Mouse (Mus musculus) hindbrain, embryonic 11.5 days (tissue): Measurements from ENCODE around the gene Gpx2. TPM values are rescaled to one million over a fixed set of nuclear protein-coding genes. Genes with fewer than 3 reads are reported as not detected.

Source experiments
- ATAC-seq: fragments of 200-750 bp; cut with Nextera tagmentation; 2 replicates; pipeline ENCODE4 v1.8.0; 2017; ENCODE audit warnings: mild to moderate bottlenecking, moderate TSS enrichment, moderate library complexity; ENCODE audit not compliant: low FRiP score
- DNase-seq: peaks from one replicate; pipeline ENCODE4 v3.0.0-alpha.2; 2015; ENCODE audit warnings: low spot score
- H3K27ac ChIP-seq: fragments of 300-500 bp; sonication (generic); 2 replicates; pipeline ENCODE4 v1.5.1; 2014; ENCODE audit warnings: mild to moderate bottlenecking, low read depth, low read length
- H3K27me3 ChIP-seq: fragments of 300-500 bp; sonication (generic); 2 replicates; pipeline ENCODE4 v1.6.1; 2014; ENCODE audit warnings: mild to moderate bottlenecking, low read length, moderate library complexity, mixed read lengths; ENCODE audit not compliant: control insufficient read depth, insufficient read depth
- H3K36me3 ChIP-seq: fragments of 300-500 bp; sonication (generic); 2 replicates; pipeline ENCODE4 v1.6.1; 2014; ENCODE audit warnings: mild to moderate bottlenecking, low read length, moderate library complexity, mixed read lengths; ENCODE audit not compliant: control insufficient read depth, insufficient read depth
- H3K4me1 ChIP-seq: fragments of 300-500 bp; sonication (generic); replicated peaks from 2 replicates; pipeline ENCODE4 v1.6.1; 2014; ENCODE audit warnings: low read length, mixed read lengths; ENCODE audit not compliant: control insufficient read depth, insufficient read depth
- H3K4me2 ChIP-seq: fragments of 300-500 bp; sonication (generic); replicated peaks from 2 replicates; pipeline ENCODE4 v1.6.1; 2014; ENCODE audit warnings: mild to moderate bottlenecking, low read depth, low read length
- H3K4me3 ChIP-seq: fragments of 300-500 bp; sonication (generic); 2 replicates; pipeline ENCODE4 v1.5.1; 2014; ENCODE audit warnings: low read depth, low read length
- H3K9ac ChIP-seq: fragments of 300-500 bp; sonication (generic); 2 replicates; pipeline ENCODE4 v1.6.1; 2014; ENCODE audit warnings: low read depth, low read length
- H3K9me3 ChIP-seq: fragments of 300-500 bp; sonication (generic); 2 replicates; pipeline ENCODE4 v1.6.1; 2016; ENCODE audit warnings: low read length; ENCODE audit not compliant: control insufficient read depth
- WGBS: fragments of 180-500 bp; shearing (Covaris S2); extraction: QIAGEN DNeasy Blood & Tissue Kit; methylation state at CpG from one replicate; pipeline ENCODE4 v1.1.7; 2014; 5-methylcytosine and 5-hydroxymethylcytosine counted together
- polyA plus RNA-seq: library from polyadenylated mRNA; unstranded; fragments of >200 nt; fragmentation: Nextera tagmentation; extraction: Ambion mirVana; gene quantifications from 2 replicates; pipeline ENCODE4 v1.2.1, GENCODE M21; 2014

Gpx2 gene
- polyA plus RNA-seq, 1 experiment from 2014 or later: not detected

GRCm38 (mm10) chr12:76822651-76823041 lies 27.3 kb upstream of the Gpx2 start, which contains the start of gene Rab15:
Rab15 (minus strand) TSS chr12:76822908.
- peak within 1 kb of the TSS; percentile 64 for H3K4me3 ChIP-seq
- DNase-seq (no peak), ATAC-seq (peak; percentile 50)
- peaks cover 4% of the 10 kb centered on the region for H3K27me3 ChIP-seq
- H3K4me1 ChIP-seq: 0 out of 2 replicates have a peak, but pooled peaks cover 5% of the 10 kb centered on the region
- H3K9me3 ChIP-seq: no peaks in the 10 kb centered on the region
- 2% methylated on average over 17 of the region's 17 CpGs for whole genome bisulfite sequencing
- no peaks in the 10 kb centered on the region for H3K36me3 ChIP-seq
- H3K4me2 ChIP-seq: peak within 1 kb of the TSS; percentile 94
- peak within 1 kb of the TSS; percentile 60 for H3K27ac ChIP-seq
- H3K9ac ChIP-seq: peak within 1 kb of the TSS; percentile 83

GRCm38 (mm10) chr12:76822002-76822650 lies 26.8 kb upstream of the Gpx2 start:
- peak; percentile 80 for ATAC-seq
- WGBS: 0% methylated on average over 56 of the region's 66 CpGs
- H3K27ac ChIP-seq: peak overlapping the region; percentile 60
- 0 out of 2 replicates have a peak, but pooled peaks cover 5% of the 10 kb centered on the region for H3K4me1 ChIP-seq
- H3K4me3 ChIP-seq: peak overlapping the region; percentile 64
- no peaks in the 10 kb centered on the region for H3K9me3 ChIP-seq
- no peaks in the 10 kb centered on the region for H3K36me3 ChIP-seq
- H3K27me3 ChIP-seq: peaks cover 4% of the 10 kb centered on the region
- H3K4me2 ChIP-seq: peak overlapping the region; percentile 94
- H3K9ac ChIP-seq: peak overlapping the region; percentile 83
- DNase-seq: peak; percentile 65

- DNase-seq: no peak
- Histone ChIP-seq H3K27ac (no peak overlapping the region), H3K9me3 (no peaks in the 10 kb centered on the region), H3K36me3 (no peaks in the 10 kb centered on the region), H3K4me2 (no peak overlapping the region), H3K4me3 (no peak overlapping the region), H3K27me3 (peaks cover 4% of the 10 kb centered on the region), H3K9ac (no peak overlapping the region), H3K4me1 (0 out of 2 replicates have a peak, but pooled peaks cover 5% of the 10 kb centered on the region)
- ATAC-seq: no peak
- 47% methylated on average over 4 of the region's 4 CpGs for WGBS
Observed at GRCm38 (mm10) chr12:76820615-76821014, 25.3 kb upstream of the Gpx2 start.

- 73% methylated on average over 6 of the region's 6 CpGs for WGBS
- peaks cover 4% of the 10 kb centered on the region for H3K27me3 ChIP-seq
- no peak overlapping the region for H3K4me2 ChIP-seq
- DNase-seq (no peak), ATAC-seq (no peak)
- H3K36me3 ChIP-seq: no peaks in the 10 kb centered on the region
- H3K9me3 ChIP-seq: no peaks in the 10 kb centered on the region
- H3K4me3 ChIP-seq: no peak overlapping the region
- no peak overlapping the region for H3K27ac ChIP-seq
- H3K4me1 ChIP-seq: 0 out of 2 replicates have a peak, but pooled peaks cover 5% of the 10 kb centered on the region
- H3K9ac ChIP-seq: no peak overlapping the region
Observed at GRCm38 (mm10) chr12:76819816-76820215, 24.5 kb upstream of the Gpx2 start.

- Histone ChIP-seq H3K9me3 (no peaks in the 10 kb centered on the region), H3K4me3 (no peak overlapping the region), H3K27me3 (peaks cover 4% of the 10 kb centered on the region), H3K36me3 (no peaks in the 10 kb centered on the region), H3K4me1 (0 out of 2 replicates have a peak, but pooled peaks cover 5% of the 10 kb centered on the region), H3K4me2 (no peak overlapping the region), H3K9ac (no peak overlapping the region), H3K27ac (no peak overlapping the region)
- 94% methylated on average over 9 of the region's 9 CpGs for WGBS
- DNase-seq (no peak), ATAC-seq (no peak)
Observed at GRCm38 (mm10) chr12:76818908-76819307, 23.6 kb upstream of the Gpx2 start.

- peaks cover 4% of the 10 kb centered on the region for H3K27me3 ChIP-seq
- H3K4me3 ChIP-seq: no peak overlapping the region
- H3K9me3 ChIP-seq: no peaks in the 10 kb centered on the region
- DNase-seq (no peak), ATAC-seq (no peak)
- WGBS: 68% methylated on average over 4 of the region's 4 CpGs
- H3K9ac ChIP-seq: no peak overlapping the region
- no peaks in the 10 kb centered on the region for H3K36me3 ChIP-seq
- H3K4me2 ChIP-seq: no peak overlapping the region
- H3K4me1 ChIP-seq: 0 out of 2 replicates have a peak, but pooled peaks cover 5% of the 10 kb centered on the region
- H3K27ac ChIP-seq: no peak overlapping the region
Observed at GRCm38 (mm10) chr12:76818120-76818519, 22.8 kb upstream of the Gpx2 start.

- H3K9me3 ChIP-seq: no peaks in the 10 kb centered on the region
- 61% methylated on average over 4 of the region's 4 CpGs for WGBS
- no peak for DNase-seq
- H3K4me2 ChIP-seq: no peak overlapping the region
- no peak overlapping the region for H3K27ac ChIP-seq
- H3K27me3 ChIP-seq: peaks cover 4% of the 10 kb centered on the region
- H3K36me3 ChIP-seq: no peaks in the 10 kb centered on the region
- H3K4me1 ChIP-seq: 0 out of 2 replicates have a peak, but pooled peaks cover 5% of the 10 kb centered on the region
- H3K9ac ChIP-seq: no peak overlapping the region
- no peak for ATAC-seq
- no peak overlapping the region for H3K4me3 ChIP-seq
Observed at GRCm38 (mm10) chr12:76817176-76817575, 21.8 kb upstream of the Gpx2 start.

- Histone ChIP-seq H3K4me3 (no peak overlapping the region), H3K27ac (no peak overlapping the region), H3K4me2 (no peak overlapping the region), H3K36me3 (no peaks in the 10 kb centered on the region), H3K27me3 (peaks cover 4% of the 10 kb centered on the region), H3K4me1 (0 out of 2 replicates have a peak, but pooled peaks cover 5% of the 10 kb centered on the region), H3K9me3 (no peaks in the 10 kb centered on the region), H3K9ac (no peak overlapping the region)
- ATAC-seq: no peak
- 72% methylated on average over 4 of the region's 4 CpGs for WGBS
- DNase-seq: no peak
Observed at GRCm38 (mm10) chr12:76816720-76817119, 21.4 kb upstream of the Gpx2 start.

- 86% methylated on average over 2 of the region's 2 CpGs for WGBS
- Histone ChIP-seq H3K9ac (no peak overlapping the region), H3K27me3 (no peaks in the 10 kb centered on the region), H3K4me3 (no peak overlapping the region), H3K4me2 (no peak overlapping the region), H3K27ac (no peak overlapping the region), H3K9me3 (no peaks in the 10 kb centered on the region), H3K36me3 (no peaks in the 10 kb centered on the region), H3K4me1 (0 out of 2 replicates have a peak, but pooled peaks cover 2% of the 10 kb centered on the region)
- ATAC-seq: no peak
- no peak for DNase-seq
Observed at GRCm38 (mm10) chr12:76814120-76814519, 18.8 kb upstream of the Gpx2 start.
